Mouse (Mus musculus): ENCODE data around the gene Hnrnpa1. TPM values are rescaled to one million over a fixed set of nuclear protein-coding genes. Genes with fewer than 3 reads are reported as not detected.
A peak's percentile ranks its signal among the peaks of the same experiment; 100 is the strongest.
"Not testable (repeated sequence)": the region's sequence is repeated elsewhere in the genome, so short reads cannot be mapped to it uniquely, and the experiment has no call there.

The Hnrnpa1 gene
- polyA plus RNA-seq, 1 experiment: 6.0 TPM

- no peaks in the 10 kb centered on the region; the same call in 1 of the 2 replicates for H3K27me3 ChIP-seq (ENCODE audit: control insufficient read depth)
- TF ChIP-seq GATA1 (IDR thresholded peaks at IDR 0.05; ENCODE audit: low read length) (no peak), TAL1 (IDR thresholded peaks at IDR 0.05; ENCODE audit: low read length) (no peak)
- H3K4me3 ChIP-seq (replicated peaks): peak overlapping the region; percentile 56
- peaks cover 87% of the 10 kb centered on the region for H3K4me1 ChIP-seq (ENCODE audit: control insufficient read depth)
- no peaks in the 10 kb centered on the region; the same call in 1 of the 2 replicates for H3K9me3 ChIP-seq (ENCODE audit: control insufficient read depth, low read length)
- peaks cover 94% of the 10 kb centered on the region for H3K36me3 ChIP-seq (ENCODE audit: control insufficient read depth)
Measured at GRCm38 (mm10) chr15:103248401-103249313, 8.4 kb downstream of the Hnrnpa1 start.

GRCm38 (mm10) chr15:103249511-103249910, 9.3 kb downstream of the Hnrnpa1 start:
- H3K36me3 ChIP-seq (ENCODE audit: control insufficient read depth): peaks cover 98% of the 10 kb centered on the region
- peak overlapping the region; percentile 56 for H3K4me3 ChIP-seq (replicated peaks)
- peaks cover 82% of the 10 kb centered on the region for H3K4me1 ChIP-seq (ENCODE audit: control insufficient read depth)

GRCm38 (mm10) chr15:103250195-103250740, 10.0 kb downstream of the Hnrnpa1 start:
- no peaks in the 10 kb centered on the region; the same call in 1 of the 2 replicates for H3K27me3 ChIP-seq (ENCODE audit: control insufficient read depth)
- peaks cover 99% of the 10 kb centered on the region for H3K36me3 ChIP-seq (ENCODE audit: control insufficient read depth)
- H3K4me1 ChIP-seq (ENCODE audit: control insufficient read depth): peaks cover 77% of the 10 kb centered on the region
- H3K4me3 ChIP-seq (replicated peaks): peak overlapping the region; percentile 83
- H3K9me3 ChIP-seq (ENCODE audit: control insufficient read depth, low read length): no peaks in the 10 kb centered on the region; the same call in 1 of the 2 replicates
- TF ChIP-seq GATA1 (IDR thresholded peaks at IDR 0.05; ENCODE audit: low read length) (no peak), TAL1 (IDR thresholded peaks at IDR 0.05; ENCODE audit: low read length) (no peak)

More at GRCm38 (mm10) chr15:103249511-103249910, 9.3 kb downstream of the Hnrnpa1 start:
- H3K9me3 ChIP-seq (ENCODE audit: control insufficient read depth, low read length); H3K27me3 ChIP-seq (ENCODE audit: control insufficient read depth): not testable (repeated sequence)

- Histone ChIP-seq H3K4me1 (ENCODE audit: control insufficient read depth) (peaks cover 77% of the 10 kb centered on the region), H3K9me3 (ENCODE audit: control insufficient read depth, low read length) (no peaks in the 10 kb centered on the region; the same call in 1 of the 2 replicates), H3K27me3 (ENCODE audit: control insufficient read depth) (no peaks in the 10 kb centered on the region; the same call in 1 of the 2 replicates), H3K36me3 (ENCODE audit: control insufficient read depth) (peaks cover 94% of the 10 kb centered on the region), H3K4me3 (replicated peaks) (peak overlapping the region; percentile 83)
- TF ChIP-seq TAL1 (IDR thresholded peaks at IDR 0.05; ENCODE audit: low read length) (peak; percentile 97), GATA1 (IDR thresholded peaks at IDR 0.05; ENCODE audit: low read length) (peak; percentile 99)
Measured at GRCm38 (mm10) chr15:103251595-103251994, 11.4 kb downstream of the Hnrnpa1 start.

- peak overlapping the region; percentile 83 for H3K4me3 ChIP-seq (replicated peaks)
- H3K4me1 ChIP-seq (ENCODE audit: control insufficient read depth): peaks cover 77% of the 10 kb centered on the region
- no peaks in the 10 kb centered on the region; the same call in 1 of the 2 replicates for H3K27me3 ChIP-seq (ENCODE audit: control insufficient read depth)
- TF ChIP-seq GATA1 (IDR thresholded peaks at IDR 0.05; ENCODE audit: low read length) (no peak), TAL1 (IDR thresholded peaks at IDR 0.05; ENCODE audit: low read length) (no peak)
- no peaks in the 10 kb centered on the region; the same call in 1 of the 2 replicates for H3K9me3 ChIP-seq (ENCODE audit: control insufficient read depth, low read length)
- H3K36me3 ChIP-seq (ENCODE audit: control insufficient read depth): peaks cover 86% of the 10 kb centered on the region
Measured at GRCm38 (mm10) chr15:103252660-103253059, 12.4 kb downstream of the Hnrnpa1 start.

- H3K4me1 ChIP-seq (ENCODE audit: control insufficient read depth): peaks cover 76% of the 10 kb centered on the region
- H3K27me3 ChIP-seq (ENCODE audit: control insufficient read depth): no peaks in the 10 kb centered on the region; the same call in 1 of the 2 replicates
- no peak for TF ChIP-seq GATA1 (IDR thresholded peaks at IDR 0.05; ENCODE audit: low read length)
- no peak for TF ChIP-seq TAL1 (IDR thresholded peaks at IDR 0.05; ENCODE audit: low read length)
- peaks cover 82% of the 10 kb centered on the region for H3K36me3 ChIP-seq (ENCODE audit: control insufficient read depth)
- peak overlapping the region; percentile 83 for H3K4me3 ChIP-seq (replicated peaks)
- H3K9me3 ChIP-seq (ENCODE audit: control insufficient read depth, low read length): no peaks in the 10 kb centered on the region; the same call in 1 of the 2 replicates
Measured at GRCm38 (mm10) chr15:103253352-103253751, 13.1 kb downstream of the Hnrnpa1 start.

GRCm38 (mm10) chr15:103255169-103255568, 14.9 kb downstream of the Hnrnpa1 start:
- Histone ChIP-seq H3K4me3 (replicated peaks) (peak overlapping the region; percentile 83), H3K9me3 (ENCODE audit: control insufficient read depth, low read length) (no peaks in the 10 kb centered on the region; the same call in 1 of the 2 replicates), H3K4me1 (ENCODE audit: control insufficient read depth) (peaks cover 78% of the 10 kb centered on the region), H3K27me3 (ENCODE audit: control insufficient read depth) (no peaks in the 10 kb centered on the region), H3K36me3 (ENCODE audit: control insufficient read depth) (peaks cover 65% of the 10 kb centered on the region)
- TF ChIP-seq TAL1 (IDR thresholded peaks at IDR 0.05; ENCODE audit: low read length) (no peak), GATA1 (IDR thresholded peaks at IDR 0.05; ENCODE audit: low read length) (no peak)

GRCm38 (mm10) chr15:103256210-103256986, 16.2 kb downstream of the Hnrnpa1 start:
- H3K4me1 ChIP-seq (ENCODE audit: control insufficient read depth): peaks cover 77% of the 10 kb centered on the region
- peak overlapping the region; percentile 83 for H3K4me3 ChIP-seq (replicated peaks)
- no peak for TF ChIP-seq GATA1 (IDR thresholded peaks at IDR 0.05; ENCODE audit: low read length)
- TF ChIP-seq TAL1 (IDR thresholded peaks at IDR 0.05; ENCODE audit: low read length): no peak
- peaks cover 52% of the 10 kb centered on the region for H3K36me3 ChIP-seq (ENCODE audit: control insufficient read depth)
- no peaks in the 10 kb centered on the region for H3K27me3 ChIP-seq (ENCODE audit: control insufficient read depth)
- H3K9me3 ChIP-seq (ENCODE audit: control insufficient read depth, low read length): no peaks in the 10 kb centered on the region
